Mouse (Mus musculus) liver, postnatal 0 days (tissue): ENCODE measurements at regions not wholly inside any gene's neighbourhood (a gene's known extent, or its start where the extent isn't known, plus 50 kb on each side); places are given as distances from the start of the nearest gene placed in this dataset.
"Not testable (repeated sequence)": the region's sequence is repeated elsewhere in the genome, so short reads cannot be mapped to it uniquely, and the experiment has no call there.

Source experiments
- CTCF ChIP-seq: sonication (generic); IDR thresholded peaks from 2 replicates; pipeline ENCODE4 v1.5.1; 2016; ENCODE audit warnings: antibody characterized with exemption, low read depth
- EP300 ChIP-seq: IDR thresholded peaks from 2 replicates; pipeline ENCODE4 v1.6.1; 2016; ENCODE audit warnings: antibody characterized with exemption, low read depth, mild to moderate bottlenecking

DNA sequence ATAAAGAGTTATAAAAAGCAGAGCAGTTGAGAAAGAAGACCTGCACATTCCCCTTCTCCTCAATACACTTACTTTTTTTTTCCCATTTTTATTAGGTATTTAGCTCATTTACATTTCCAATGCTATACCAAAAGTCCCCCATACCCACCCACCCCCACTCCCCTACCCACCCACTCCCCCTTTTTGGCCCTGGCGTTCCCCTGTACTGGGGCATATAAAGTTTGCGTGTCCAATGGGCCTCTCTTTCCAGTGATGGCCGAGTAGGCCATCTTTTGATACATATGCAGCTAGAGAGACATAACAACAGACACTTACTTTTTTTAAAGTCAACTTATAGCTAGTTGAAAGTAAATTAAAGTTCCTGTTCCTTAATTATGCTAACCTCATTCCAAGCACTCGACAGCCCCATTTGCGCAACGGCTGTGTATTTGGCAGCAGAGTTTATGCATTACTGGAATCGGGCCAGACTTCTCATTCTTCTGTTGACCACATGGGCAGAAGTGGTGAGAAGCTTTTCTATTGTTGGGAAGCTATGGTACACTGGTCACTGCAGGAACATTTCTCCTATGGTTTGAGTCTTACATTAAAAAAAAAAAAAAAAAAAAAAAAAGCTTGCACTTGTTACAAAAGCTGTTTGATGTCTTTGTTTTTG lies 104.0 kb downstream of the Fbxo4 start:
- not testable (repeated sequence) for TF ChIP-seq CTCF, EP300
